Mouse (Mus musculus) embryonic facial prominence, embryonic 12.5 days (tissue): Measurements from ENCODE around the gene Znrd1. TPM values are rescaled to one million over a fixed set of nuclear protein-coding genes. Genes with fewer than 3 reads are reported as not detected.

Experiments used
- ATAC-seq: fragments of 200-750 bp; cut with Nextera tagmentation; 2 replicates; pipeline ENCODE4 v1.8.0; 2017; ENCODE audit not compliant: insufficient number of reproducible peaks, insufficient read depth, low FRiP score, low TSS enrichment
- H3K27ac ChIP-seq: fragments of 300-500 bp; sonication (generic); 2 replicates; pipeline ENCODE4 v1.5.1; 2016; ENCODE audit warnings: mild to moderate bottlenecking
- H3K27me3 ChIP-seq: fragments of 300-500 bp; sonication (generic); 2 replicates; pipeline ENCODE4 v1.6.1; 2016; ENCODE audit warnings: mild to moderate bottlenecking, moderate library complexity
- H3K36me3 ChIP-seq: fragments of 300-500 bp; sonication (generic); 2 replicates; pipeline ENCODE4 v1.6.1; 2016; ENCODE audit warnings: mild to moderate bottlenecking
- H3K4me1 ChIP-seq: fragments of 300-500 bp; sonication (generic); 2 replicates; pipeline ENCODE4 v1.6.1; 2016
- H3K4me2 ChIP-seq: fragments of 300-500 bp; sonication (generic); replicated peaks from 2 replicates; pipeline ENCODE4 v1.6.1; 2016; ENCODE audit warnings: mild to moderate bottlenecking, moderate library complexity
- H3K4me3 ChIP-seq: fragments of 300-500 bp; sonication (generic); 2 replicates; pipeline ENCODE4 v1.5.1; 2016; ENCODE audit warnings: mild to moderate bottlenecking
- H3K9ac ChIP-seq: fragments of 300-500 bp; sonication (generic); 2 replicates; pipeline ENCODE4 v1.6.1; 2016; ENCODE audit warnings: mild to moderate bottlenecking, moderate library complexity
- H3K9me3 ChIP-seq: fragments of 300-500 bp; sonication (generic); 2 replicates; pipeline ENCODE4 v1.6.1; 2016; ENCODE audit warnings: mild to moderate bottlenecking, moderate library complexity
- WGBS: fragments of 180-500 bp; shearing (Covaris S2); methylation state at CpG from one replicate; pipeline ENCODE4 v1.1.7; 2016; 5-methylcytosine and 5-hydroxymethylcytosine counted together
- polyA plus RNA-seq: library from polyadenylated mRNA; unstranded; fragments of >200 nt; fragmentation: Nextera tagmentation; extraction: Ambion mirVana; gene quantifications from 2 replicates; pipeline ENCODE4 v1.2.1, GENCODE M21; 2016

The Znrd1 gene
- polyA plus RNA-seq, 1 experiment from 2014 or later, result 98.7 TPM

- no peak for ATAC-seq
- no peak overlapping the region for H3K4me3 ChIP-seq
- H3K27ac ChIP-seq, result no peak overlapping the region
- no peak overlapping the region for H3K4me2 ChIP-seq
- H3K9ac ChIP-seq, result no peak overlapping the region
- no peaks in the 10 kb centered on the region for H3K36me3 ChIP-seq
- no peaks in the 10 kb centered on the region for H3K9me3 ChIP-seq
- H3K27me3 ChIP-seq, result 0 out of 2 replicates have a peak, but pooled peaks cover under 1% of the 10 kb centered on the region
- WGBS, result 15% methylated on average over 9 of the region's 9 CpGs
- H3K4me1 ChIP-seq, result no peaks in the 10 kb centered on the region
Measured at GRCm38 (mm10) chr17:36915076-36915475, 43.3 kb downstream of the Znrd1 start.

GRCm38 (mm10) chr17:36914108-36914507 is 44.3 kb downstream of the Znrd1 start:
- no peak for ATAC-seq
- no peak overlapping the region for H3K4me2 ChIP-seq
- 4% methylated on average over 2 of the region's 2 CpGs for WGBS
- H3K36me3 ChIP-seq, result no peaks in the 10 kb centered on the region
- no peaks in the 10 kb centered on the region for H3K27me3 ChIP-seq
- no peak overlapping the region for H3K4me3 ChIP-seq
- H3K9me3 ChIP-seq, result no peaks in the 10 kb centered on the region
- no peak overlapping the region for H3K27ac ChIP-seq
- H3K9ac ChIP-seq, result no peak overlapping the region
- H3K4me1 ChIP-seq, result no peaks in the 10 kb centered on the region

GRCm38 (mm10) chr17:36912031-36912430 is 46.3 kb downstream of the Znrd1 start:
- Histone ChIP-seq H3K4me2 (no peak overlapping the region), H3K9ac (no peak overlapping the region), H3K27me3 (no peaks in the 10 kb centered on the region), H3K4me1 (no peaks in the 10 kb centered on the region), H3K4me3 (no peak overlapping the region), H3K27ac (no peak overlapping the region), H3K9me3 (no peaks in the 10 kb centered on the region), H3K36me3 (no peaks in the 10 kb centered on the region)
- 61% methylated on average over 2 of the region's 2 CpGs for WGBS
- ATAC-seq, result no peak

GRCm38 (mm10) chr17:36909802-36910201 is 48.6 kb downstream of the Znrd1 start:
- Histone ChIP-seq H3K36me3 (no peaks in the 10 kb centered on the region), H3K4me1 (no peaks in the 10 kb centered on the region), H3K9me3 (no peaks in the 10 kb centered on the region), H3K9ac (no peak overlapping the region), H3K4me3 (no peak overlapping the region), H3K27ac (no peak overlapping the region), H3K4me2 (no peak overlapping the region), H3K27me3 (no peaks in the 10 kb centered on the region)
- 54% methylated on average over 4 of the region's 4 CpGs for WGBS
- no peak for ATAC-seq

- Histone ChIP-seq H3K9ac (no peak overlapping the region), H3K4me3 (no peak overlapping the region), H3K4me1 (no peaks in the 10 kb centered on the region), H3K36me3 (no peaks in the 10 kb centered on the region), H3K4me2 (no peak overlapping the region), H3K27me3 (no peaks in the 10 kb centered on the region), H3K27ac (no peak overlapping the region), H3K9me3 (no peaks in the 10 kb centered on the region)
- 32% methylated on average over 1 of the region's 1 CpGs for WGBS
- ATAC-seq, result peak; percentile 72; the same call in 1 of the 2 replicates
Measured at GRCm38 (mm10) chr17:36908235-36908634, 50.1 kb downstream of the Znrd1 start.

Other genes with a start within 250 kb of the Znrd1 start
- not detected in 2 replicates for gene H2-M10.5, start 185.6 kb downstream of the Znrd1 start, polyA plus RNA-seq
- not detected in 2 replicates for gene H2-M10.6, start 146.4 kb downstream of the Znrd1 start, polyA plus RNA-seq
- 55.8 and 59.0 TPM in 2 replicates for gene Trim26, start 121.4 kb downstream of the Znrd1 start, polyA plus RNA-seq
- gene Trim15, start 91.3 kb downstream of the Znrd1 start, polyA plus RNA-seq, result 0.17 and 0.40 TPM in 2 replicates
- gene Trim10, start 89.0 kb downstream of the Znrd1 start, polyA plus RNA-seq, result 6.6 and 7.2 TPM in 2 replicates
- not detected in 2 replicates for gene Trim40, start 68.4 kb downstream of the Znrd1 start, polyA plus RNA-seq
- gene Trim31, start 60.4 kb downstream of the Znrd1 start, polyA plus RNA-seq, result not detected in 2 replicates
- 0.23 and 0.41 TPM in 2 replicates for gene Rnf39, start 15.6 kb downstream of the Znrd1 start, polyA plus RNA-seq
- gene Ppp1r11, start 6.8 kb downstream of the Znrd1 start, polyA plus RNA-seq, result 111 and 122 TPM in 2 replicates
- gene Znrd1as, start within 50 bp of the Znrd1 start, polyA plus RNA-seq, result 4.8 and 6.5 TPM in 2 replicates
- gene 2410137M14Rik, start 22.7 kb upstream of the Znrd1 start, polyA plus RNA-seq, result not detected in 2 replicates
- 1.2 and 1.3 TPM in 2 replicates for gene H2-M5, start 31.0 kb upstream of the Znrd1 start, polyA plus RNA-seq
- 151 and 169 TPM in 2 replicates for gene Zfp57, start 42.6 kb upstream of the Znrd1 start, polyA plus RNA-seq
- gene Mog, start 64.8 kb upstream of the Znrd1 start, polyA plus RNA-seq, result 0.38 and 0.70 TPM in 2 replicates
- gene Gabbr1, start 87.4 kb upstream of the Znrd1 start, polyA plus RNA-seq, result 19.8 and 20.5 TPM in 2 replicates
- not detected in 2 replicates for gene Olfr90, start 129.9 kb upstream of the Znrd1 start, polyA plus RNA-seq
- gene Olfr91, start 139.7 kb upstream of the Znrd1 start, polyA plus RNA-seq, result 0.08 TPM in 1 of 2 replicates, not detected in the other
- not detected in 2 replicates for gene Olfr92, start 161.5 kb upstream of the Znrd1 start, polyA plus RNA-seq
- gene Olfr93, start 202.9 kb upstream of the Znrd1 start, polyA plus RNA-seq, result not detected in 2 replicates
- gene Ubd, start 235.3 kb upstream of the Znrd1 start, polyA plus RNA-seq, result 0.18 TPM in 1 of 2 replicates, not detected in the other
- gene Olfr94, start 242.4 kb upstream of the Znrd1 start, polyA plus RNA-seq, result 0.17 TPM in 1 of 2 replicates, not detected in the other